Mouse (Mus musculus) small intestine, adult 2 months (tissue): ENCODE measurements at regions not wholly inside any gene's neighbourhood (a gene's known extent, or its start where the extent isn't known, plus 50 kb on each side); places are given as distances from the start of the nearest gene placed in this dataset.

ENCODE experiments used
- CTCF ChIP-seq: fragments of 200-500 bp; IDR thresholded peaks from 2 replicates; pipeline ENCODE4 v1.5.1; 2012; ENCODE audit warnings: low read depth, mild to moderate bottlenecking, control low read depth, inconsistent platforms, low read length, moderate library complexity, mixed read lengths; ENCODE audit not compliant: insufficient replicate concordance, insufficient read length; ENCODE audit errors: extremely low read depth
- POLR2A ChIP-seq: fragments of 200-500 bp; IDR thresholded peaks from 2 replicates; pipeline ENCODE4 v1.6.1; 2012; ENCODE audit warnings: low read depth, mild to moderate bottlenecking, control low read depth, inconsistent platforms, low read length, moderate library complexity

DNA sequence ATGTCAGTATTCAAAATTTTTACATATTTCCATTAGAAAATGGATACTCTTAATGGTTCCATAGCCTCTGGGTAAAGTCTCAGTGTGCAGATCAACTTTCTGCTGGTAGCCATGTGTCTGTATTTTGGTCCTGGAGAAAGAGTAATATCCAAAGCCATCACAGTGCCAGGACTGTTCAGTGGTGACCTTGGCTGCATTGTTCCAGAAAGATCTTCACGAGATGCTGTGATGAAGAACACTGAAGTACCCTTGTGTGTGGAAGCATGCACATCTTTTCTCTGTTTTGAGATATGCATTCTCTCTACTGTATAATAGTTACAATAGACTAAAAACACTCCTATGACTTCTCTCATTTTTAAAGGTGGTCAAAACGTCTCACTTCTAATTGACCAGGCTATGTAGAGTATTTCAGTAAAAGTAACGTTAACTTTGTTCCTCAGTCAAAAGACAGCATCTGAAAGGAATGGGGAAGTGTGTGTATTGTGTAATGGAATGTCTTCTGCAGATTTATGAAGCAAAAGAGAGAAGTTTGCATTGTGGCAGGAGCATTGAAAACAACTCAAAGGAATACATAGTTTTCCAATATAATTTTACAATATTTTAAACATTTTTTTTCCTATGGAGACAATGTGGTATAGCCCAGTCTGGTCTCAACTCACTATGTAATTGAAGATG, 192.8 kb upstream of the Negr1 start:
- TF ChIP-seq CTCF: no peak
- TF ChIP-seq POLR2A: no peak
